Mouse (Mus musculus): ENCODE data around the gene Gm28845. TPM values are rescaled to one million over a fixed set of nuclear protein-coding genes. Genes with fewer than 3 reads are reported as not detected.

The Gm28845 gene
- polyA plus RNA-seq, 1 experiment from 2014 or later, result not detected

DNA sequence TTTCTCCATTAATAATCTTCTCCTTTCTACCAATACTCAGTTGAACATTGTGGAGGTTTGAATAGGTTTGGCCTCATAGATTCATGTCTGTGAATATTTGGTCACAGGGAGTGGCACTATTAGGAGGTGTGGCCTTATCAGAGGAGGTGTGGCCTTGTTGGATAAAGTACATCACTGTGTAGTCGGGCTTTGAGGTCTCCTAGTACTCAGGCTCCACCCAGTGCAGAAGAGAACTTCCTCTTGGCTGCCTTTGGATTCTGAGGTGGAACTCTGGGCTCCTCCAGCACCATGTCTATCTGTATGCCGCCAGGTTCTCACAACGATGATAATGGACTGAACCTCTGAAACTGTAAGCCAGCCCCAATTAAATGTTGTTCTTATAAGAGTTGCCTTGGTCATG lies 22.4 kb downstream of the Gm28845 start:
- no peaks in the 10 kb centered on the region for H3K36me3 ChIP-seq
- no peak for ATAC-seq (ENCODE audit: borderline replicate concordance, extremely low read depth, low FRiP score, low TSS enrichment)
- H3K4me1 ChIP-seq, result no peaks in the 10 kb centered on the region
- H3K4me3 ChIP-seq, result no peak overlapping the region
- H3K4me2 ChIP-seq, result no peak overlapping the region
- no peak overlapping the region for H3K9ac ChIP-seq
- 71% methylated on average over 3 of the region's 3 CpGs for WGBS
- no peak overlapping the region for H3K27ac ChIP-seq
- H3K27me3 ChIP-seq, result no peaks in the 10 kb centered on the region
- H3K9me3 ChIP-seq, result no peaks in the 10 kb centered on the region

DNA sequence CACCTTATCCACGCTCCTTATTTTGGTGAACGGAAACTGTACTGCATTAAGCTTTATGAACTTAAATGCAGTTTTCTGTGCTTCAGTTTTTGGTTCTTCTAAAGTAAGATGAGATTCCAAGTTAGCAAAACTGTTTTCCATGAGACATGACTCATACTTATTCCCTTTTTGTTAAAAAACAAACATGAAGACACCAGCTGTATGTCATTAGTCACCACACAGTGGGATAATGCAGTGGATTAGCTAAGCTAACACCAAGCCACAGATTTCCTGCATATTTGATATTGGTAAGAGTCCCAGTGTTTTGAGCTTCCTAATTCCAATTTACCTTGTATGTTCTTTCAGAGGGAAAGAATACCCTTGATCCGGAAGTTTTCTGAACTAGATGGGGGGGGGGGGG lies 27.8 kb downstream of the Gm28845 start:
- no peaks in the 10 kb centered on the region for H3K9me3 ChIP-seq
- H3K4me1 ChIP-seq, result no peaks in the 10 kb centered on the region
- no peak overlapping the region for H3K27ac ChIP-seq
- no peak overlapping the region for H3K9ac ChIP-seq
- ATAC-seq (ENCODE audit: borderline replicate concordance, extremely low read depth, low FRiP score, low TSS enrichment), result no peak
- no peaks in the 10 kb centered on the region for H3K27me3 ChIP-seq
- no peaks in the 10 kb centered on the region for H3K36me3 ChIP-seq
- no peak overlapping the region for H3K4me2 ChIP-seq
- 91% methylated on average over 3 of the region's 3 CpGs for WGBS
- no peak overlapping the region for H3K4me3 ChIP-seq

DNA sequence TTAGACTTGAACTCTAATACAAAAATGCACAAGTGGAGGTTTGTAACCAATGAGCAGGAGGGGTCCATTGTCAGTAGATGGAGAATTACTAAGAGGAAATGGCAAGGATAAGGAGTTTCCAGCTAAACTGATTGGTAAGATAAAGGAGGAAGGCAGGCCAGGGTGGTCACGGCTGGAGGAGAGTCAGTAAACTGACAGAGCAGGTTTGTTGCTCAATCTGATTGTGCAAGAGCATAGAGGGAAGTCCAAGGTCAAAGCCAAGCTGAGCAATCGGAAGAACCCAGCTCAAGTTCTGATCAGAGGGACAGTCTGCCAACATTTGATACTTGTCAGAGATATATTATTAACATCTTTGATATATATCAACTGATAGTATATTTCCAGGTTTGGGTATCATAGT lies 29.0 kb downstream of the Gm28845 start:
- no peaks in the 10 kb centered on the region for H3K4me1 ChIP-seq
- no peaks in the 10 kb centered on the region for H3K36me3 ChIP-seq
- no peaks in the 10 kb centered on the region for H3K9me3 ChIP-seq
- no peak for ATAC-seq (ENCODE audit: borderline replicate concordance, extremely low read depth, low FRiP score, low TSS enrichment)
- no peak overlapping the region for H3K4me3 ChIP-seq
- H3K27me3 ChIP-seq, result no peaks in the 10 kb centered on the region
- 30% methylated on average over 2 of the region's 2 CpGs for WGBS
- H3K27ac ChIP-seq, result no peak overlapping the region
- H3K9ac ChIP-seq, result no peak overlapping the region
- no peak overlapping the region for H3K4me2 ChIP-seq

DNA sequence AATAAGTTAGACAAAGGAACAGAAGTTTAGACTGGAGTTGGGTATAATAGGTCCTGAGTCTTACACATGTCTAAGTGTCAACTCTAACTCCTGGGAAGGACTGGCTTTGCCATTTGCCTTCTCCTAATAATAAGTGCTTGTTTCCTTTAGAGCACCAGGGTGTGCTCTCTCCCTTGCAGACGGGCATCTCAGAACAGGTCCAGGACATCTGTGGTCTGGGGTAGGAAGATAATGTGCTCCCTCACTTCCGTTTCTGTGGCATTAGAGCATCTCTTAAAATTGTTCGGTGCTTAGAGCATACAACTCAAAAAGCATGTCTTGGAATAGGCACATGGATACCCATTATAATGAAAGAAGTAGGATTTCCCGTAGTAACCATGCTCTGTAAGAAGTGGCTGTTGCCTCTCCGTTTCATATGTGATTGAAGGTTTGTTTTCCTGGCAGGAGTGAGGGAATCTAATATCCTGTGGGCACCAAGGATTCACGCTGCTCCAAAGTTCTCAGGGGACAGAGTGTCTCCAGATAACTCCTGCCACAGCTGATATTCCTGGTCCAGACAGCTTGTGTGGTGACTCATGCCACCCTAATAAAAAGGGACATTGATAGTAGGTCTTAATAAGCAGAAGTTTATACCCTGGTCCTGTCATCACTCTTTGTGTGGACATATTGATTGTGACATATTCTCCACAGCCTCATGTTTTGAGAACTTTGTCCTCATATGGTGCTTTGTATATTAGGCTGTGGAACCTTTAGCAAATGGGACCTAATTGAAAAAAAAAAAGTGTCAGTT lies 30.6 kb downstream of the Gm28845 start:
- Histone ChIP-seq H3K4me3 (no peak overlapping the region), H3K4me2 (no peak overlapping the region), H3K27me3 (no peaks in the 10 kb centered on the region), H3K27ac (no peak overlapping the region), H3K9ac (no peak overlapping the region), H3K9me3 (no peaks in the 10 kb centered on the region), H3K36me3 (no peaks in the 10 kb centered on the region), H3K4me1 (no peaks in the 10 kb centered on the region)
- ATAC-seq (ENCODE audit: borderline replicate concordance, extremely low read depth, low FRiP score, low TSS enrichment), result no peak
- WGBS, result 70% methylated on average over 6 of the region's 6 CpGs

DNA sequence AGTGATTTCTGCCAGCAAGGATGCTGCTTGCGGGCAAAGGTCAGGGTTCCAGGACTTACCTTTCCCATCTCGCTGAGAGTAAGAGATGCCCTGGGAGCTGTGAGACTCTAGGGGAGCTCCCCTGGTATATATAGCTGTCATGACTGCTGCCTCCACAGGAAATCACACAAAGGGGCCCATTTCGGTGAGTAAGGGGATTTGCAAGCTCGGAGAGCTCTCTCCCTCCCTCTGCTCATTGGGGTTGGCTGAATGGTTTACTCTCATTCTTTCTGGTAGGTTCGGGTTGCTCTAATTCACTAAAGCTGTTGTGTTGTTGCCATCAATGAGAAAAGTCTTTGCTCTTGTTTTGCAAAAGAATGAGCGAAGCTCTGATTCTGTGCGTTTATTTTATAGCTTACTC lies 37.2 kb downstream of the Gm28845 start, which contains the start of gene Crygb:
Gene Crygb, minus strand, starts transcription at position 101 of the 400 bp plus-strand sequence.
- Histone ChIP-seq H3K27ac (no peak within 1 kb of the TSS), H3K4me3 (no peak within 1 kb of the TSS), H3K4me1 (no peaks in the 10 kb centered on the region), H3K36me3 (no peaks in the 10 kb centered on the region), H3K9me3 (no peaks in the 10 kb centered on the region), H3K9ac (no peak within 1 kb of the TSS), H3K27me3 (no peaks in the 10 kb centered on the region), H3K4me2 (no peak within 1 kb of the TSS)
- WGBS, result 37% methylated on average over 7 of the region's 7 CpGs
- no peak for ATAC-seq (ENCODE audit: borderline replicate concordance, extremely low read depth, low FRiP score, low TSS enrichment)

DNA sequence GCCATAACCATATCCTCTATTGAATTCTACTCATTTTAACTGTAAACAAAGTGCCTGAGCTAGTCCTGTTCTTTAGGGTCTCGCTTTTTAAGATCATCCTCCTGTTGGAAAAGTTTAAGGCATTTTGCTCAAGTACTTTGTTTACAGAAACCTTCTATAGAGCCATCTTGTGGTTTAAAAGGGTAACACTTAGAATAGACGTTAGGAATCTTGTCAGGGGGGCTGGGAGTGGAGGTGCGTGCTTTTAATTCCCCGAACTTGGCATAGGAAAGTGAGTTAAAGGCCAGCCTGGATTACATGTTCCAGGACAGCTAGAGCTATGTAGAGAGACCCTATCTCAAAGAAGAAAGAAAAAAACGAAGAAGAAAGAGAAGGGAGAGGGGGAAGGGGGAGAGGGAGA lies 43.8 kb downstream of the Gm28845 start:
- H3K4me3 ChIP-seq, result no peak overlapping the region
- H3K36me3 ChIP-seq, result no peaks in the 10 kb centered on the region
- no peaks in the 10 kb centered on the region for H3K9me3 ChIP-seq
- H3K27me3 ChIP-seq, result no peaks in the 10 kb centered on the region
- 15% methylated on average over 5 of the region's 5 CpGs for WGBS
- no peak overlapping the region for H3K4me2 ChIP-seq
- no peak for ATAC-seq (ENCODE audit: borderline replicate concordance, extremely low read depth, low FRiP score, low TSS enrichment)
- H3K27ac ChIP-seq, result no peak overlapping the region
- H3K4me1 ChIP-seq, result no peaks in the 10 kb centered on the region
- no peak overlapping the region for H3K9ac ChIP-seq

DNA sequence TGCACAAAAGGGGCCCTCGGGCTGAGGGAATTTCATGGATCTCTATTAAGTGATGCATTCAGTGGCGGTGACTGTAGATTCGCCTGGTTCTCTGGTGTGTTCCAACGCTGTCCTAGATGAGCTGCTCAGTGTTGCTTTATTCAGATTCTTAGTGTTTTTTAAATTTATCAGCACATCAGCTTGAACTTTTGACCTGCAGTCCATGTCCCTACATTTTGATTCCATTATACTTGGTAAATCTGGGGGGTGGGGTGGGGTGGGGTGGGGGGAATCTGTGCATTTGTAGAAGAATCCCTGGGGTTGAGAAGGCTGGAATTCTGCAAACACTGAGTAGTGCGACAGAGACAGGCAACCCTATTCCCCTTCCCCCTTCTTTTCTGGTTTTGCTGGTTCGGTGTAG lies 45.8 kb downstream of the Gm28845 start, which contains the start of gene Crygc:
Gene Crygc, minus strand, starts transcription at position 101 of the 400 bp plus-strand sequence.
- H3K4me1 ChIP-seq, result no peaks in the 10 kb centered on the region

DNA sequence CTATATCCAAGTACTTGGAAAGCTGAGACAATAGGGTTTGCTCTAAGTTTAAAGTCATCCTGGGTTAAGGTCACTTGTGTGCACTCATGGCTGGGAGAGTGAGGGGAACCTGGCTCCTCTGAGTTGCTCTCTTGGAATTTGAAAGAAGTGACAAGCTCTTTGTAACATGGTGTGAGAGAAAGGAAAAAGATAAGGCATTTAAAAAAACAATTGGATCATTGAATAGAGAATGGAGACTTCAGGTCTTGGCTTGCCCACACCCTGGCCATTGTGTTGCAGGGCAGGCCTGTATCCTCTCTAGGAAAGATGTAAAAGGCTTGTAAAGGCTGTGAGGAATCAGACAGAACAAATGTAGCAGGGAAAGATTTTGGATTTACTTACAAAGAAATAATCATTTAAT lies 51.5 kb downstream of the Gm28845 start:
- Histone ChIP-seq H3K27ac (no peak overlapping the region), H3K9me3 (no peaks in the 10 kb centered on the region)
- ATAC-seq (ENCODE audit: borderline replicate concordance, extremely low read depth, low FRiP score, low TSS enrichment), result no peak

More for the DNA sequence above, 45.8 kb downstream of the Gm28845 start, which contains the start of gene Crygc:
- no peak for ATAC-seq (ENCODE audit: borderline replicate concordance, extremely low read depth, low FRiP score, low TSS enrichment)
- 69% methylated on average over 6 of the region's 6 CpGs for WGBS
- Histone ChIP-seq H3K36me3 (no peaks in the 10 kb centered on the region), H3K4me2 (no peak within 1 kb of the TSS), H3K4me3 (no peak within 1 kb of the TSS), H3K9me3 (no peaks in the 10 kb centered on the region), H3K27ac (no peak within 1 kb of the TSS), H3K27me3 (no peaks in the 10 kb centered on the region), H3K9ac (no peak within 1 kb of the TSS)

DNA sequence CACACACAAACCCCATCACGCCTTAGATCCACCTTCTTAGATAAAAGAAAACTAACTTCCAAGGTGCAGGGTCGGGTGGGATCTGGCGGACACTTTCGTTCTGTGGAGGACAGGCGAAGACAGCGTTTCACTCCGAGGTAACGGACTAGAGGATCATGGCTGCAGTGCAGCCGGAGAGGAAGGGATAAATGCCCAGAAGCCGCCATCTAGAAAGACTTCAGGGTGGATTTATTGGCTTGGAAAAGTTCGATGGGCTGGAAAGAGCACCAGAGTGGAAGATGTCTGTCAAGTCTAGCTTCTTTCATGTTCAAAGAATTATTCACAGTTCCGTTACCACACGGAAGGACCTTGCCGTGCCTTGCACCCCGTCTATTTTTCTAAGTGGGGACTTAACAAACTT lies 55.2 kb downstream of the Gm28845 start:
- Histone ChIP-seq H3K27me3 (no peaks in the 10 kb centered on the region), H3K9ac (no peak overlapping the region), H3K4me2 (no peak overlapping the region), H3K27ac (no peak overlapping the region), H3K9me3 (no peaks in the 10 kb centered on the region), H3K36me3 (no peaks in the 10 kb centered on the region), H3K4me3 (no peak overlapping the region), H3K4me1 (no peaks in the 10 kb centered on the region)
- no peak for ATAC-seq (ENCODE audit: borderline replicate concordance, extremely low read depth, low FRiP score, low TSS enrichment)
- WGBS, result 78% methylated on average over 15 of the region's 15 CpGs

More for the DNA sequence above, 51.5 kb downstream of the Gm28845 start:
- H3K4me2 ChIP-seq, result no peak overlapping the region
- no peak overlapping the region for H3K4me3 ChIP-seq
- no peaks in the 10 kb centered on the region for H3K4me1 ChIP-seq
- no peaks in the 10 kb centered on the region for H3K36me3 ChIP-seq
- no peaks in the 10 kb centered on the region for H3K27me3 ChIP-seq
- no peak overlapping the region for H3K9ac ChIP-seq

DNA sequence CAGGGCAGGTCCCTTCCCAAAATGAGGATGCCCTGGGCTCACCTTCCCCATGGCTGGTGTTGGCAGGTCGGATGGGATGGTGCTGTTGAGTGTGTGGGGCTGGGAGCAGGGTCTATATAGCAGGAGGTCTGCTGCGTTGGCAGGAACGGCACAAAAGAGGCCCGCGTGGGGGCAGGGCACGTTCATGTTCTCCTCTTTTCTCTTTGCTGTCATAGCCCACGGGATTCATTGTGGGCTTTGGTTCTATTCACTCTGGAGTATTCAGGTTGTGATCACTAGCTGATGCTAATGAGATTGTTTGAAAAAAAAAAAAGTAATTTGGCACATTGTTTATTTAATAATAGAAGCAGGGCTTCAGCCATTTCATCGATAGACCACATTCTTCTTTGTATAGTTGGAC lies 56.0 kb downstream of the Gm28845 start, which contains the start of gene Crygd:
Gene Crygd, minus strand, starts transcription at position 101 of the 400 bp plus-strand sequence.
- H3K36me3 ChIP-seq, result no peaks in the 10 kb centered on the region
- 79% methylated on average over 8 of the region's 8 CpGs for WGBS
- H3K4me2 ChIP-seq, result no peak within 1 kb of the TSS
- H3K4me1 ChIP-seq, result no peaks in the 10 kb centered on the region
- H3K27me3 ChIP-seq, result no peaks in the 10 kb centered on the region
- no peak for ATAC-seq (ENCODE audit: borderline replicate concordance, extremely low read depth, low FRiP score, low TSS enrichment)
- H3K9ac ChIP-seq, result no peak within 1 kb of the TSS
- H3K4me3 ChIP-seq, result no peak within 1 kb of the TSS
- H3K27ac ChIP-seq, result no peak within 1 kb of the TSS
- no peaks in the 10 kb centered on the region for H3K9me3 ChIP-seq

DNA sequence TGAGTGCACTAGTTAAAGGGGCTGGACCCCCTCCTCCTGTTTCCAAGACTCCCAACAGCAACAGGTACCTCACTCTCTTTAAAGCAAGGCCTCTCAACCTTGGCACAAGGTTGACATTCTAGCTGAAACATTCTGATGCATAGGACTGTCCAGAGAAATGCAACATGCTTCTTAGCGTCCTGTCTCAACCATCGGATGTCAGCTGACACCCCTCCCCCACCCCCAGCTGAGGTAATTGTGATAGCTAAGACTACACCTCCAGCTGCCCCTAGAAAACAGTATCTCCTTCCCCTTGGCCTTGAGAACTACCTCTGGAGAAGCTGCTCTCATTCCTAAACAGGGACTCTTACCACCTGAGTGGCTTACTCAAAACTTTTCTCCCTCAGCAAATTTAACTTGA lies 67.2 kb downstream of the Gm28845 start:
- H3K27me3 ChIP-seq, result no peaks in the 10 kb centered on the region
- no peak for ATAC-seq (ENCODE audit: borderline replicate concordance, extremely low read depth, low FRiP score, low TSS enrichment)
- no peak overlapping the region for H3K4me2 ChIP-seq
- H3K36me3 ChIP-seq, result no peaks in the 10 kb centered on the region
- no peak overlapping the region for H3K4me3 ChIP-seq
- no peak overlapping the region for H3K9ac ChIP-seq
- no peaks in the 10 kb centered on the region for H3K4me1 ChIP-seq
- H3K9me3 ChIP-seq, result no peaks in the 10 kb centered on the region
- no peak overlapping the region for H3K27ac ChIP-seq
- WGBS, result 25% methylated on average over 2 of the region's 2 CpGs

DNA sequence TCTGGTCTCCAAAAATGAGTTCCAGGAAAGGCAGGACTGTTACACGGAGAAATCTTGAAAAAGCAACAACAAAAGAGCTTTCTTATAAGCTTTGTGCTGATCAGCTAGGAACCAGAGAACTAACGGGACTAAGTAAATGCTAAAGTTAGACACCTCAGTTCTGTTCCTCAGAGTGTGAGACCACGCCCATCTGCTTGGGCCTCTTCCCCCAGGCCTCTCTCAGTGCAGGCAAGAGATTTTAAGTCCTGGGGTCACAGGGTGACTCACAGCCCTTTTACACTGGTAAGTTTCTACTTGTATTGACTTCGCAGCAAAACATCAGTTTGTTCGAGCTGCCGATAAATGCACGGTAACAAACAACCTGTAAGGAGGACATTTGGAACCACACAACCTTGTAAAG lies 67.7 kb downstream of the Gm28845 start:
- WGBS, result 67% methylated on average over 7 of the region's 7 CpGs
- Histone ChIP-seq H3K4me3 (no peak overlapping the region), H3K4me2 (no peak overlapping the region)

More for the DNA sequence above, 67.7 kb downstream of the Gm28845 start:
- Histone ChIP-seq H3K27me3 (no peaks in the 10 kb centered on the region), H3K9ac (no peak overlapping the region), H3K9me3 (no peaks in the 10 kb centered on the region), H3K4me1 (no peaks in the 10 kb centered on the region), H3K36me3 (no peaks in the 10 kb centered on the region), H3K27ac (no peak overlapping the region)
- no peak for ATAC-seq (ENCODE audit: borderline replicate concordance, extremely low read depth, low FRiP score, low TSS enrichment)

All from lung, embryonic 15.5 days (tissue).